Mouse (Mus musculus): ENCODE data around the gene Tmem59l.

The Tmem59l gene

GRCm38 (mm10) chr8:70488931-70489470 lies 1.8 kb upstream of the Tmem59l start:
- DNase-seq (ENCODE audit: low spot score in 2 of 2): no peak

- peak; percentile 33 to 43 for DNase-seq (ENCODE audit: low spot score in 2 of 2)
Measured at GRCm38 (mm10) chr8:70487993-70488796, 1.0 kb upstream of the Tmem59l start.

- no peak for DNase-seq (ENCODE audit: low spot score in 2 of 2)
Measured at GRCm38 (mm10) chr8:70486191-70486681, 922 bp downstream of the Tmem59l start.

- DNase-seq (ENCODE audit: low spot score in 2 of 2): no peak
Measured at GRCm38 (mm10) chr8:70482943-70483342, 4.2 kb downstream of the Tmem59l start.

- DNase-seq (ENCODE audit: low spot score in 2 of 2): no peak
Measured at GRCm38 (mm10) chr8:70481908-70482307, 5.2 kb downstream of the Tmem59l start.

GRCm38 (mm10) chr8:70477269-70477982 lies 9.7 kb downstream of the Tmem59l start:
- no peak for DNase-seq (ENCODE audit: low spot score in 2 of 2)

GRCm38 (mm10) chr8:70476333-70477268 lies 10.6 kb downstream of the Tmem59l start, which contains the start of gene Klhl26:
TSS of gene Klhl26 (minus strand) at chr8:70476968.
- peak; percentile 97 for DNase-seq (ENCODE audit: low spot score in 2 of 2)

- DNase-seq (ENCODE audit: low spot score in 2 of 2): no peak
Measured at GRCm38 (mm10) chr8:70471856-70472255, 15.3 kb downstream of the Tmem59l start.

GRCm38 (mm10) chr8:70469938-70470337 lies 17.2 kb downstream of the Tmem59l start:
- no peak for DNase-seq (ENCODE audit: low spot score in 2 of 2)

GRCm38 (mm10) chr8:70469295-70469916 lies 17.8 kb downstream of the Tmem59l start:
- DNase-seq (ENCODE audit: low spot score in 2 of 2): no peak

- no peak for DNase-seq (ENCODE audit: low spot score in 2 of 2)
Measured at GRCm38 (mm10) chr8:70468733-70469132, 18.4 kb downstream of the Tmem59l start.

- DNase-seq (ENCODE audit: low spot score in 2 of 2): no peak
Measured at GRCm38 (mm10) chr8:70467907-70468306, 19.3 kb downstream of the Tmem59l start.

- no peak for DNase-seq (ENCODE audit: low spot score in 2 of 2)
Measured at GRCm38 (mm10) chr8:70467229-70467725, 19.9 kb downstream of the Tmem59l start.

- no peak for DNase-seq (ENCODE audit: low spot score in 2 of 2)
Measured at GRCm38 (mm10) chr8:70466771-70467170, 20.4 kb downstream of the Tmem59l start.

GRCm38 (mm10) chr8:70466305-70466704 lies 20.9 kb downstream of the Tmem59l start:
- no peak for DNase-seq (ENCODE audit: low spot score in 2 of 2)

- DNase-seq (ENCODE audit: low spot score in 2 of 2): no peak
Measured at GRCm38 (mm10) chr8:70465701-70466100, 21.5 kb downstream of the Tmem59l start.

GRCm38 (mm10) chr8:70464162-70464561 lies 23.0 kb downstream of the Tmem59l start:
- no peak for DNase-seq (ENCODE audit: low spot score in 2 of 2)

- DNase-seq (ENCODE audit: low spot score in 2 of 2): no peak
Measured at GRCm38 (mm10) chr8:70463306-70463705, 23.9 kb downstream of the Tmem59l start.

- DNase-seq (ENCODE audit: low spot score in 2 of 2): no peak
Measured at GRCm38 (mm10) chr8:70462516-70462813, 24.7 kb downstream of the Tmem59l start.

- DNase-seq (ENCODE audit: low spot score in 2 of 2): no peak
Measured at GRCm38 (mm10) chr8:70461765-70462515, 25.2 kb downstream of the Tmem59l start.
